Mouse (Mus musculus) CH12F3 (cell line): ENCODE measurements around the gene Rasl10a.
"Not testable (repeated sequence)": the region's sequence is repeated elsewhere in the genome, so short reads cannot be mapped to it uniquely, and the experiment has no call there.

Source experiments
- in situ Hi-C: fragments of 300-500 bp; cut with MboI; formaldehyde crosslinking; loops from 2 replicates; pipeline ENCODE4 v1.14.3; 2020; ENCODE audit warnings: low sequenced_read_pairs

The Rasl10a gene

GRCm38 (mm10) chr11:5068126-5068971 lies 10.4 kb downstream of the Rasl10a start:
- in situ Hi-C loops: no loop called here

- in situ Hi-C loops: no loop called here
Observed at GRCm38 (mm10) chr11:5074882-5075281, 17.0 kb downstream of the Rasl10a start.

GRCm38 (mm10) chr11:5075760-5076159 lies 17.8 kb downstream of the Rasl10a start:
- in situ Hi-C loops: no loop called here

- in situ Hi-C loops: not testable (repeated sequence)
Observed at GRCm38 (mm10) chr11:5076843-5077242, 18.9 kb downstream of the Rasl10a start.

GRCm38 (mm10) chr11:5089147-5089546 lies 31.2 kb downstream of the Rasl10a start:
- in situ Hi-C loops: no loop called here

GRCm38 (mm10) chr11:5091706-5092105 lies 33.8 kb downstream of the Rasl10a start:
- in situ Hi-C loops: no loop called here

GRCm38 (mm10) chr11:5095877-5096276 lies 37.9 kb downstream of the Rasl10a start:
- in situ Hi-C loops: no loop called here

GRCm38 (mm10) chr11:5096480-5097020 lies 38.6 kb downstream of the Rasl10a start:
- in situ Hi-C loops: no loop called here

- in situ Hi-C loops: no loop called here
Observed at GRCm38 (mm10) chr11:5098035-5098735, 40.3 kb downstream of the Rasl10a start.

- in situ Hi-C loops: no loop called here
Observed at GRCm38 (mm10) chr11:5098736-5099542, 41.0 kb downstream of the Rasl10a start, which contains the start of the genes Rhbdd3 and Ewsr1. Gene Rhbdd3, plus strand, starts transcription at chr11:5098926. Gene Ewsr1, minus strand, starts transcription at chr11:5099266.

- in situ Hi-C loops: no loop called here
Observed at GRCm38 (mm10) chr11:5099576-5100183, 41.8 kb downstream of the Rasl10a start.

- in situ Hi-C loops: no loop called here
Observed at GRCm38 (mm10) chr11:5100283-5100682, 42.4 kb downstream of the Rasl10a start.

GRCm38 (mm10) chr11:5100801-5101200 lies 42.9 kb downstream of the Rasl10a start:
- in situ Hi-C loops: no loop called here

GRCm38 (mm10) chr11:5101641-5102040 lies 43.7 kb downstream of the Rasl10a start:
- in situ Hi-C loops: no loop called here

- in situ Hi-C loops: no loop called here
Observed at GRCm38 (mm10) chr11:5102384-5102783, 44.5 kb downstream of the Rasl10a start.

GRCm38 (mm10) chr11:5103986-5104509 lies 46.1 kb downstream of the Rasl10a start:
- in situ Hi-C loops: no loop called here

- in situ Hi-C loops: no loop called here
Observed at GRCm38 (mm10) chr11:5109441-5109840, 51.5 kb downstream of the Rasl10a start.
